Comparison of ENCODE assay signal across 26 mouse cellular contexts in the genomic region with DNA sequence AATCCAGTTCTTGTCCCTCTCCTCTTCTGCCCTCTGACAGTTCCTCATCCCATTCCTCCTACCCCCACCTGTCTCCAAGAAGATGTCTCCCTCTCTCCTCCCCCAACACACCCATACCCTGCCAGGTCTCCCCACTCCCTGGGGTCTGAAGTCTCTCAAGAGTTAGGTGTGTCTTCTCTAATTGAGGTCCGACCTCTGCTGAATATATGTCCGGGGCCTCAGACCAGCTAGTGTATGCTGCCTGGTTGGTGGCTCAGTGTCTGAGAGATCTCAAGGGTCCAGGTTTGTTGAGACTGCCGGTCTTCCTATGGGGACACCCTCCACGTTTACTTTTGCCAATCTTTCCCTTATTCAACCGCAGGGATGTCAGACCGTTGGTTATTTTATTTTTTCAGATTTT.
"Had no signal": no experiment of that assay in that cellular context is flagged by ENCODE, and none has a peak within 500 bp of the region (broad histone marks: within the 10 kb centered on the region; RNA-seq: fewer than 3 reads in every experiment).

No protein-coding gene starts in this region.

- H3K4me1 ChIP-seq: heart, embryonic 10.5 days; heart, embryonic 13.5 days; heart, embryonic 15.5 days; hindbrain, embryonic 13.5 days; hindbrain, embryonic 15.5 days; kidney, embryonic 15.5 days; limb, embryonic 13.5 days; limb, embryonic 15.5 days; liver, embryonic 12.5 days had no signal

- H3K4me2 ChIP-seq: heart, embryonic 13.5 days; heart, embryonic 15.5 days; hindbrain, embryonic 13.5 days; hindbrain, embryonic 15.5 days; kidney, embryonic 15.5 days; limb, embryonic 13.5 days; limb, embryonic 15.5 days; liver, embryonic 12.5 days had no signal

- H3K27ac ChIP-seq: heart, embryonic 10.5 days; heart, embryonic 13.5 days; heart, embryonic 15.5 days; hindbrain, embryonic 13.5 days; hindbrain, embryonic 15.5 days; hindbrain, postnatal 0 days; kidney, embryonic 15.5 days; kidney, postnatal 0 days; limb, embryonic 13.5 days; limb, embryonic 15.5 days; liver, embryonic 12.5 days; liver, embryonic 14.5 days had no signal

- H3K4me3 ChIP-seq: heart, embryonic 10.5 days; heart, embryonic 13.5 days; heart, embryonic 15.5 days; hindbrain, embryonic 13.5 days; hindbrain, embryonic 15.5 days; kidney, embryonic 15.5 days; limb, embryonic 13.5 days; limb, embryonic 15.5 days; liver, embryonic 12.5 days had no signal

- H3K9ac ChIP-seq: heart, embryonic 13.5 days; heart, embryonic 15.5 days; hindbrain, embryonic 13.5 days; hindbrain, embryonic 15.5 days; kidney, embryonic 15.5 days; limb, embryonic 13.5 days; limb, embryonic 15.5 days; liver, embryonic 12.5 days; liver, embryonic 14.5 days had no signal

- H3K9me3 ChIP-seq: heart, embryonic 10.5 days; heart, embryonic 13.5 days; heart, embryonic 15.5 days; hindbrain, embryonic 13.5 days; hindbrain, embryonic 15.5 days; kidney, embryonic 15.5 days; limb, embryonic 13.5 days; limb, embryonic 15.5 days; liver, embryonic 12.5 days had no signal

- DNase-seq: gastrocnemius, postnatal 14 days; gastrocnemius, postnatal 36 days; heart, adult 18-20 months; heart, postnatal 14 days; heart, postnatal 36 days; kidney, adult 11 months; kidney, adult 2 months; kidney, adult 9 months; kidney, postnatal 14 days; kidney, postnatal 36 days; layer of hippocampus, adult 9-11 months; layer of hippocampus, postnatal 36 days; left cerebral cortex, postnatal 4 days had no signal

- ATAC-seq: hindbrain, postnatal 0 days; intestine, embryonic 16.5 days; liver, embryonic 12.5 days had no signal

- H3K36me3 ChIP-seq: heart, embryonic 10.5 days; heart, embryonic 13.5 days; heart, embryonic 15.5 days; hindbrain, embryonic 13.5 days; hindbrain, embryonic 15.5 days; kidney, embryonic 15.5 days; limb, embryonic 13.5 days; limb, embryonic 15.5 days; liver, embryonic 12.5 days had no signal

- H3K27me3 ChIP-seq: heart, embryonic 13.5 days; heart, embryonic 15.5 days; hindbrain, embryonic 13.5 days; hindbrain, embryonic 15.5 days; kidney, embryonic 15.5 days; limb, embryonic 13.5 days; limb, embryonic 15.5 days; liver, embryonic 12.5 days had no signal
